Mouse (Mus musculus) intestine, postnatal 0 days (tissue): Measurements from ENCODE around the gene Fam118b. TPM values are rescaled to one million over a fixed set of nuclear protein-coding genes. Genes with fewer than 3 reads are reported as not detected.
A peak's percentile ranks its signal among the peaks of the same experiment; 100 is the strongest.

ENCODE experiments used
- ATAC-seq: fragments of 200-750 bp; cut with Nextera tagmentation; 2 replicates; pipeline ENCODE4 v1.8.0; 2017; ENCODE audit warnings: mild to moderate bottlenecking, moderate TSS enrichment, moderate library complexity
- H3K27ac ChIP-seq: fragments of 300-500 bp; sonication (generic); 2 replicates; pipeline ENCODE4 v1.5.1; 2014; ENCODE audit warnings: mild to moderate bottlenecking, low read depth, low read length, moderate library complexity
- H3K27me3 ChIP-seq: fragments of 300-500 bp; sonication (generic); replicated peaks from 2 replicates; pipeline ENCODE4 v1.6.1; 2014; ENCODE audit warnings: low read length, mixed read lengths; ENCODE audit not compliant: control insufficient read depth, insufficient read depth
- H3K36me3 ChIP-seq: fragments of 300-500 bp; sonication (generic); 2 replicates; pipeline ENCODE4 v1.6.1; 2014; ENCODE audit warnings: mild to moderate bottlenecking, moderate library complexity; ENCODE audit not compliant: control insufficient read depth, insufficient read depth
- H3K4me1 ChIP-seq: fragments of 300-500 bp; sonication (generic); replicated peaks from 2 replicates; pipeline ENCODE4 v1.6.1; 2014; ENCODE audit warnings: antibody characterized with exemption, low read length, mixed read lengths; ENCODE audit not compliant: control insufficient read depth, insufficient read depth
- H3K4me2 ChIP-seq: fragments of 300-500 bp; sonication (generic); replicated peaks from 2 replicates; pipeline ENCODE4 v1.6.1; 2014; ENCODE audit warnings: low read depth, mild to moderate bottlenecking, moderate library complexity
- H3K4me3 ChIP-seq: fragments of 300-500 bp; sonication (generic); 2 replicates; pipeline ENCODE4 v1.5.1; 2014; ENCODE audit warnings: low read depth, low read length
- H3K9ac ChIP-seq: fragments of 300-500 bp; sonication (generic); 2 replicates; pipeline ENCODE4 v1.6.1; 2014; ENCODE audit warnings: mild to moderate bottlenecking, low read depth, low read length
- H3K9me3 ChIP-seq: fragments of 300-500 bp; sonication (generic); 2 replicates; pipeline ENCODE4 v1.6.1; 2016; ENCODE audit warnings: mixed run types; ENCODE audit not compliant: control insufficient read depth
- CTCF ChIP-seq: sonication (generic); IDR thresholded peaks from 2 replicates; pipeline ENCODE4 v1.5.1; 2016; ENCODE audit warnings: low read depth, mild to moderate bottlenecking, control low read depth, antibody characterized with exemption, moderate library complexity
- WGBS: fragments of 180-500 bp; shearing (Covaris S2); extraction: QIAGEN DNeasy Blood & Tissue Kit; methylation state at CpG from one replicate; pipeline ENCODE4 v1.1.7; 2014; 5-methylcytosine and 5-hydroxymethylcytosine counted together
- polyA plus RNA-seq: library from polyadenylated mRNA; unstranded; fragments of >200 nt; fragmentation: Nextera tagmentation; extraction: Ambion mirVana; gene quantifications from 2 replicates; pipeline ENCODE4 v1.2.1, GENCODE M21; 2015

Gene Fam118b
- polyA plus RNA-seq, 1 experiment from 2014 or later: 73.5 TPM

GRCm38 (mm10) chr9:35307461-35307860 is 39.9 kb upstream of the Fam118b start:
- H3K27me3 ChIP-seq: no peaks in the 10 kb centered on the region
- no peak overlapping the region for H3K4me3 ChIP-seq
- H3K27ac ChIP-seq: no peak overlapping the region
- H3K36me3 ChIP-seq: no peaks in the 10 kb centered on the region
- ATAC-seq: no peak
- H3K4me1 ChIP-seq: no peaks in the 10 kb centered on the region
- WGBS: 86% methylated on average over 7 of the region's 7 CpGs
- no peak for TF ChIP-seq CTCF
- H3K4me2 ChIP-seq: no peak overlapping the region
- no peaks in the 10 kb centered on the region for H3K9me3 ChIP-seq
- H3K9ac ChIP-seq: no peak overlapping the region

- WGBS: 91% methylated on average over 3 of the region's 3 CpGs
- no peak for ATAC-seq
- H3K9ac ChIP-seq: no peak overlapping the region
- no peaks in the 10 kb centered on the region for H3K9me3 ChIP-seq
- no peaks in the 10 kb centered on the region for H3K36me3 ChIP-seq
- no peak overlapping the region for H3K4me2 ChIP-seq
- no peak overlapping the region for H3K4me3 ChIP-seq
- no peaks in the 10 kb centered on the region for H3K4me1 ChIP-seq
- no peak overlapping the region for H3K27ac ChIP-seq
- no peaks in the 10 kb centered on the region for H3K27me3 ChIP-seq
- TF ChIP-seq CTCF: no peak
Observed at GRCm38 (mm10) chr9:35302172-35302571, 34.6 kb upstream of the Fam118b start.

GRCm38 (mm10) chr9:35297791-35298190 is 30.2 kb upstream of the Fam118b start:
- no peak overlapping the region for H3K9ac ChIP-seq
- H3K4me1 ChIP-seq: no peaks in the 10 kb centered on the region
- TF ChIP-seq CTCF: no peak
- ATAC-seq: peak; percentile 36
- H3K36me3 ChIP-seq: no peaks in the 10 kb centered on the region
- H3K4me3 ChIP-seq: no peak overlapping the region
- H3K4me2 ChIP-seq: no peak overlapping the region
- 0 out of 2 replicates have a peak, but pooled peaks cover 2% of the 10 kb centered on the region for H3K9me3 ChIP-seq
- H3K27ac ChIP-seq: no peak overlapping the region
- no peaks in the 10 kb centered on the region for H3K27me3 ChIP-seq

DNA sequence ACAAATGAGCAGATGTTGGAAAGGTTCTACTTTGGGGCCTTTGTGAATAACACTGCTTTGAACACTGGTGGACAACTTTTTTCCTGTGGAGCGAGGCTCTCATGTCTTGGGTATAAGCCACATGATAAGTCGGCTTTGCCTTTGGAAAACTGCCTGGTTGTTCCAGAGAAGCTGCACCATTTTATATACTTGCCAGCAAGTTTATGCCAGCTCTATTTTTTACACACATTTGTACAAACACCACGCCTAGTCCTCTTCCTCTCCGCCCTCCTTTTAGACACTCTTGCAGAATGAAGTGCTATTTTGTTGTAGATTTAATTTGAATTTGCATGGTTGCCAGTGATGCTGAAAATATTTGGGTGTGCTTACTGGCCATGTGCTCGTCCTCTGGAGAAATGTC is 25.9 kb upstream of the Fam118b start:
- H3K4me3 ChIP-seq: no peak overlapping the region
- H3K27me3 ChIP-seq: no peaks in the 10 kb centered on the region
- 0 out of 2 replicates have a peak, but pooled peaks cover 2% of the 10 kb centered on the region for H3K9me3 ChIP-seq
- no peak for TF ChIP-seq CTCF
- no peaks in the 10 kb centered on the region for H3K36me3 ChIP-seq
- ATAC-seq: no peak
- H3K4me1 ChIP-seq: no peaks in the 10 kb centered on the region; the same call in 1 of the 2 replicates
- no peak overlapping the region for H3K4me2 ChIP-seq
- WGBS: 74% methylated on average over 5 of the region's 5 CpGs
- H3K27ac ChIP-seq: no peak overlapping the region
- no peak overlapping the region for H3K9ac ChIP-seq

DNA sequence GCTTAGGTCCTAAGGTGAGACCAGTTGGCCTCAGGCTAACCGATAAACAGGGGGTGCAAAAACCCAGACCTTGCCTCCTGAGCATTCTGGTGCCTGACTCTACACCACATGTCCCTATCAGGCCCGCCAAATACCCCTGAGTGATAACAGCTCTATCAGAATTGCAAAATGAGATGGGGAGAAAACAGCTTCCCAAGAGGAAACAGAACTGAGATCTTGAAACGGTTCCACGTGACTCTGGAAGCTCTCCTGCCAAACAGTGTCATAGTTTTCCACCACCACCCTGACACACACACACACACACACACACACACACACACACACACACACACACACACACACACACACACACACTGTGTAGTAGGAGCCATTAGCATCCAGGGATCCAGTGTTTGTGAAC is 23.3 kb upstream of the Fam118b start:
- no peaks in the 10 kb centered on the region for H3K27me3 ChIP-seq
- WGBS: 40% methylated on average over 4 of the region's 4 CpGs
- peak; percentile 18; the same call in 1 of the 2 replicates for ATAC-seq
- no peaks in the 10 kb centered on the region; the same call in 1 of the 2 replicates for H3K4me1 ChIP-seq
- H3K9me3 ChIP-seq: no peaks in the 10 kb centered on the region
- H3K4me2 ChIP-seq: no peak overlapping the region
- no peak overlapping the region for H3K4me3 ChIP-seq
- H3K36me3 ChIP-seq: no peaks in the 10 kb centered on the region
- no peak overlapping the region for H3K9ac ChIP-seq
- H3K27ac ChIP-seq: no peak overlapping the region; the same call in 1 of the 2 replicates
- no peak for TF ChIP-seq CTCF

DNA sequence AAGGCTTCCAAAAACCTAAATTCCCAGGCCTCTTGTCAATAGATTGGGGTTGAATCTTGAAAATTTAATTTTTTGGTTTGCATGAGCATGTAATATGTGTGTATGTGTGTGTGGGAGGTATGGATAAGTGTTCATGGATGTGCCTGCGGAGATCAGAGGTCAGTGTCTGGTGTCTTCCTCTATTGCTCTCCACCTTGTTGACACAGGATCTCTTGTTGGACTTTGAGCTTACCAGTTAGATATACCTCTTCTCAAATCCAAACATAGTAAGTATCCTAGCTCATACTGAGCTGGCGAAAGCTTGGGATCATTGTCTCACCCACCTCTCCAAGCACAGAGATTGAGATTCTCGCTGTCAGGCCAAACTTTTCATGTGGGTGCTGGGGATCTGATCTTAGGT is 22.8 kb upstream of the Fam118b start:
- TF ChIP-seq CTCF: no peak
- no peak overlapping the region for H3K9ac ChIP-seq
- peak; percentile 70 for ATAC-seq
- 70% methylated on average over 3 of the region's 3 CpGs for WGBS
- no peaks in the 10 kb centered on the region for H3K9me3 ChIP-seq
- H3K27ac ChIP-seq: peak overlapping the region; percentile 23; the same call in 1 of the 2 replicates
- no peaks in the 10 kb centered on the region for H3K36me3 ChIP-seq
- no peaks in the 10 kb centered on the region; the same call in 1 of the 2 replicates for H3K4me1 ChIP-seq
- no peak overlapping the region for H3K4me2 ChIP-seq
- H3K4me3 ChIP-seq: no peak overlapping the region
- no peaks in the 10 kb centered on the region for H3K27me3 ChIP-seq

- Histone ChIP-seq H3K9me3 (no peaks in the 10 kb centered on the region), H3K27ac (peak overlapping the region; percentile 23; the same call in 1 of the 2 replicates), H3K4me2 (no peak overlapping the region), H3K4me1 (no peaks in the 10 kb centered on the region; the same call in 1 of the 2 replicates), H3K27me3 (no peaks in the 10 kb centered on the region), H3K4me3 (no peak overlapping the region), H3K9ac (no peak overlapping the region), H3K36me3 (no peaks in the 10 kb centered on the region)
- 25% methylated on average over 7 of the region's 7 CpGs for WGBS
- ATAC-seq: peak; percentile 56
- TF ChIP-seq CTCF: no peak
Observed at GRCm38 (mm10) chr9:35289992-35290391, 22.4 kb upstream of the Fam118b start.
